Mouse (Mus musculus) pancreas, adult 10 weeks (tissue): ENCODE data around the gene Tgfa. TPM values are rescaled to one million over a fixed set of nuclear protein-coding genes. Genes with fewer than 3 reads are reported as not detected.

Experiments
- polyA plus RNA-seq: library from polyadenylated mRNA; stranded (reverse); fragments of 350-450 nt; fragmentation: Illumina TruSeq; extraction: RNeasy Lipid Tissue Mini Kit (QIAGEN cat#74804); gene quantifications from one replicate; pipeline ENCODE4 v1.2.3, GENCODE M21; 2015; ENCODE audit warnings: low read depth, low replicate concordance; ENCODE audit not compliant: insufficient read depth

Gene Tgfa
- 1.2 TPM for polyA plus RNA-seq

GRCm38 (mm10) chr6:86194941-86195932 lies at the start of gene Tgfa:
TSS of gene Tgfa (plus strand) at chr6:86195223.

Other genes starting within 250 kb of the Tgfa start
- 21.0 TPM for gene Dusp11, start 233.6 kb upstream of the Tgfa start, polyA plus RNA-seq
- not detected for gene Figla, start 179.1 kb upstream of the Tgfa start, polyA plus RNA-seq
- gene Add2, start 166.5 kb upstream of the Tgfa start, polyA plus RNA-seq = 0.13 TPM
- gene Fam136a, start 170.4 kb downstream of the Tgfa start, polyA plus RNA-seq = 5.7 TPM
- gene Snrpg, start 176.1 kb downstream of the Tgfa start, polyA plus RNA-seq = 14.2 TPM
- gene Pcyox1, start 201.9 kb downstream of the Tgfa start, polyA plus RNA-seq = 7.1 TPM
- 15.8 TPM for gene Tia1, start 209.0 kb downstream of the Tgfa start, polyA plus RNA-seq
- gene Gm44790, start 231.4 kb downstream of the Tgfa start, polyA plus RNA-seq = not detected
- 6.1 TPM for gene C87436, start 243.2 kb downstream of the Tgfa start, polyA plus RNA-seq